Mouse (Mus musculus): ENCODE results near the gene Rhoa. TPM values are rescaled to one million over a fixed set of nuclear protein-coding genes. Genes with fewer than 3 reads are reported as not detected.
A peak's percentile ranks its signal among the peaks of the same experiment; 100 is the strongest.
"Not testable (repeated sequence)": the region's sequence is repeated elsewhere in the genome, so short reads cannot be mapped to it uniquely, and the experiment has no call there.

Gene Rhoa
- polyA plus RNA-seq, 1 experiment from 2014 or later: 272 TPM

GRCm38 (mm10) chr9:108272691-108273090, 33.2 kb upstream of the Rhoa start:
- Histone ChIP-seq H3K27ac (replicated peaks) (no peak overlapping the region), H3K27me3 (ENCODE audit: low read depth, poor library complexity, severe bottlenecking) (no peaks in the 10 kb centered on the region), H3K4me1 (0 out of 2 replicates have a peak, but pooled peaks cover 8% of the 10 kb centered on the region), H3K4me3 (no peak overlapping the region), H3K36me3 (no peaks in the 10 kb centered on the region), H3K9me3 (replicated peaks) (no peaks in the 10 kb centered on the region)
- DNase-seq (ENCODE audit: low spot score): no peak
- 80% methylated on average over 5 of the region's 5 CpGs for WGBS

- 0 out of 2 replicates have a peak, but pooled peaks cover 8% of the 10 kb centered on the region for H3K4me1 ChIP-seq
- H3K36me3 ChIP-seq: no peaks in the 10 kb centered on the region
- H3K4me3 ChIP-seq: no peak overlapping the region
- H3K27me3 ChIP-seq (ENCODE audit: low read depth, poor library complexity, severe bottlenecking): no peaks in the 10 kb centered on the region
- H3K9me3 ChIP-seq (replicated peaks): no peaks in the 10 kb centered on the region
- no peak for DNase-seq (ENCODE audit: low spot score)
- no peak overlapping the region for H3K27ac ChIP-seq (replicated peaks)
- WGBS: 74% methylated on average over 4 of the region's 4 CpGs
Measured at GRCm38 (mm10) chr9:108273485-108273884, 32.4 kb upstream of the Rhoa start.

GRCm38 (mm10) chr9:108274476-108275330, 31.2 kb upstream of the Rhoa start:
- no peaks in the 10 kb centered on the region for H3K27me3 ChIP-seq (ENCODE audit: low read depth, poor library complexity, severe bottlenecking)
- 78% methylated on average over 5 of the region's 5 CpGs for WGBS
- H3K36me3 ChIP-seq: no peaks in the 10 kb centered on the region
- H3K9me3 ChIP-seq (replicated peaks): no peaks in the 10 kb centered on the region
- 0 out of 2 replicates have a peak, but pooled peaks cover 8% of the 10 kb centered on the region for H3K4me1 ChIP-seq
- no peak for DNase-seq (ENCODE audit: low spot score)
- no peak overlapping the region for H3K27ac ChIP-seq (replicated peaks)
- H3K4me3 ChIP-seq: no peak overlapping the region

- Histone ChIP-seq H3K4me1 (0 out of 2 replicates have a peak, but pooled peaks cover 8% of the 10 kb centered on the region), H3K27ac (replicated peaks) (no peak overlapping the region), H3K27me3 (ENCODE audit: low read depth, poor library complexity, severe bottlenecking) (no peaks in the 10 kb centered on the region), H3K36me3 (no peaks in the 10 kb centered on the region), H3K9me3 (replicated peaks) (no peaks in the 10 kb centered on the region), H3K4me3 (no peak overlapping the region)
- WGBS: 72% methylated on average over 6 of the region's 6 CpGs
- no peak for DNase-seq (ENCODE audit: low spot score)
Measured at GRCm38 (mm10) chr9:108275331-108275659, 30.6 kb upstream of the Rhoa start.

- no peak overlapping the region for H3K4me3 ChIP-seq
- no peaks in the 10 kb centered on the region for H3K27me3 ChIP-seq (ENCODE audit: low read depth, poor library complexity, severe bottlenecking)
- H3K27ac ChIP-seq (replicated peaks): no peak overlapping the region
- 62% methylated on average over 10 of the region's 10 CpGs for WGBS
- no peaks in the 10 kb centered on the region for H3K9me3 ChIP-seq (replicated peaks)
- H3K4me1 ChIP-seq: no peaks in the 10 kb centered on the region
- DNase-seq (ENCODE audit: low spot score): peak; percentile 33
- H3K36me3 ChIP-seq: no peaks in the 10 kb centered on the region
Measured at GRCm38 (mm10) chr9:108278697-108279450, 27.1 kb upstream of the Rhoa start.

- Histone ChIP-seq H3K27ac (replicated peaks) (no peak overlapping the region), H3K9me3 (replicated peaks) (no peaks in the 10 kb centered on the region), H3K36me3 (no peaks in the 10 kb centered on the region), H3K27me3 (ENCODE audit: low read depth, poor library complexity, severe bottlenecking) (no peaks in the 10 kb centered on the region), H3K4me3 (no peak overlapping the region), H3K4me1 (no peaks in the 10 kb centered on the region)
- 57% methylated on average over 8 of the region's 8 CpGs for WGBS
- DNase-seq (ENCODE audit: low spot score): no peak
Measured at GRCm38 (mm10) chr9:108280071-108280828, 25.7 kb upstream of the Rhoa start.

- WGBS: 13% methylated on average over 6 of the region's 6 CpGs
- peak; percentile 62 for DNase-seq (ENCODE audit: low spot score)
- H3K27me3 ChIP-seq (ENCODE audit: low read depth, poor library complexity, severe bottlenecking): no peaks in the 10 kb centered on the region
- H3K4me3 ChIP-seq: no peak overlapping the region
- no peak overlapping the region for H3K27ac ChIP-seq (replicated peaks)
- no peaks in the 10 kb centered on the region for H3K9me3 ChIP-seq (replicated peaks)
- H3K4me1 ChIP-seq: peaks cover under 1% of the 10 kb centered on the region; the same call in 1 of the 2 replicates
- H3K36me3 ChIP-seq: no peaks in the 10 kb centered on the region
Measured at GRCm38 (mm10) chr9:108284410-108284809, 21.5 kb upstream of the Rhoa start.

GRCm38 (mm10) chr9:108287526-108288238, 18.2 kb upstream of the Rhoa start:
- not testable (repeated sequence) for H3K27me3 ChIP-seq (ENCODE audit: low read depth, poor library complexity, severe bottlenecking); H3K36me3 ChIP-seq; DNase-seq (ENCODE audit: low spot score); H3K9me3 ChIP-seq (replicated peaks); H3K27ac ChIP-seq (replicated peaks); H3K4me3 ChIP-seq
- WGBS: 74% methylated on average over 6 of the region's 6 CpGs
- peaks cover 16% of the 10 kb centered on the region for H3K4me1 ChIP-seq

GRCm38 (mm10) chr9:108289347-108289746, 16.6 kb upstream of the Rhoa start:
- no peak for DNase-seq (ENCODE audit: low spot score)
- H3K27me3 ChIP-seq (ENCODE audit: low read depth, poor library complexity, severe bottlenecking): no peaks in the 10 kb centered on the region
- peak overlapping the region; percentile 92 for H3K27ac ChIP-seq (replicated peaks)
- H3K4me3 ChIP-seq: peak overlapping the region; percentile 67
- peaks cover 7% of the 10 kb centered on the region for H3K36me3 ChIP-seq
- WGBS: 72% methylated on average over 2 of the region's 2 CpGs
- H3K4me1 ChIP-seq: peaks cover 16% of the 10 kb centered on the region
- no peaks in the 10 kb centered on the region for H3K9me3 ChIP-seq (replicated peaks)

GRCm38 (mm10) chr9:108290016-108290750, 15.7 kb upstream of the Rhoa start, which contains the start of gene Nicn1:
TSS of gene Nicn1 (plus strand) at chr9:108290429.
- under 1% methylated on average over 32 of the region's 32 CpGs for WGBS
- Histone ChIP-seq H3K4me3 (peak within 1 kb of the TSS; percentile 67), H3K36me3 (peaks cover 16% of the 10 kb centered on the region), H3K27me3 (ENCODE audit: low read depth, poor library complexity, severe bottlenecking) (no peaks in the 10 kb centered on the region), H3K4me1 (peaks cover 16% of the 10 kb centered on the region), H3K27ac (replicated peaks) (peak within 1 kb of the TSS; percentile 92), H3K9me3 (replicated peaks) (no peaks in the 10 kb centered on the region)
- DNase-seq (ENCODE audit: low spot score): peak; percentile 89

- H3K27ac ChIP-seq (replicated peaks): peak overlapping the region; percentile 92
- WGBS: 54% methylated on average over 6 of the region's 6 CpGs
- peaks cover 20% of the 10 kb centered on the region for H3K4me1 ChIP-seq
- H3K36me3 ChIP-seq: peaks cover 20% of the 10 kb centered on the region
- H3K27me3 ChIP-seq (ENCODE audit: low read depth, poor library complexity, severe bottlenecking): no peaks in the 10 kb centered on the region
- DNase-seq (ENCODE audit: low spot score): no peak
- peak overlapping the region; percentile 67 for H3K4me3 ChIP-seq
- no peaks in the 10 kb centered on the region for H3K9me3 ChIP-seq (replicated peaks)
Measured at GRCm38 (mm10) chr9:108290773-108291172, 15.2 kb upstream of the Rhoa start.

All from midbrain, embryonic 10.5 days (tissue).